Mouse (Mus musculus) forebrain, embryonic 12.5 days (tissue): ENCODE data around the gene Igsf21. TPM values are rescaled to one million over a fixed set of nuclear protein-coding genes. Genes with fewer than 3 reads are reported as not detected.

Experiments
- ATAC-seq: fragments of 200-750 bp; cut with Nextera tagmentation; 2 replicates; pipeline ENCODE4 v1.8.0; 2017; ENCODE audit warnings: moderate TSS enrichment; ENCODE audit not compliant: low FRiP score
- H3K27ac ChIP-seq: fragments of 300-500 bp; sonication (generic); 2 replicates; pipeline ENCODE4 v1.5.1; 2016; ENCODE audit warnings: mild to moderate bottlenecking
- H3K27me3 ChIP-seq: fragments of 300-500 bp; sonication (generic); 2 replicates; pipeline ENCODE4 v1.6.1; 2016; ENCODE audit warnings: mild to moderate bottlenecking
- H3K36me3 ChIP-seq: fragments of 300-500 bp; sonication (generic); replicated peaks from 2 replicates; pipeline ENCODE4 v1.6.1; 2016; ENCODE audit warnings: mild to moderate bottlenecking
- H3K4me1 ChIP-seq: fragments of 300-500 bp; sonication (generic); 2 replicates; pipeline ENCODE4 v1.6.1; 2016
- H3K4me2 ChIP-seq: fragments of 300-500 bp; sonication (generic); 2 replicates; pipeline ENCODE4 v1.6.1; 2016; ENCODE audit warnings: mild to moderate bottlenecking, moderate library complexity
- H3K4me3 ChIP-seq: fragments of 300-500 bp; sonication (generic); replicated peaks from 2 replicates; pipeline ENCODE4 v1.5.1; 2016; ENCODE audit warnings: mild to moderate bottlenecking
- H3K9ac ChIP-seq: fragments of 300-500 bp; sonication (generic); 2 replicates; pipeline ENCODE4 v1.6.1; 2016; ENCODE audit warnings: mild to moderate bottlenecking
- H3K9me3 ChIP-seq: fragments of 300-500 bp; sonication (generic); 2 replicates; pipeline ENCODE4 v1.6.1; 2016
- WGBS: fragments of 180-500 bp; shearing (Covaris S2); methylation state at CpG from one replicate; pipeline ENCODE4 v1.1.7; 2016; 5-methylcytosine and 5-hydroxymethylcytosine counted together
- polyA plus RNA-seq: library from polyadenylated mRNA; unstranded; fragments of >200 nt; fragmentation: Nextera tagmentation; extraction: Ambion mirVana; gene quantifications from 2 replicates; pipeline ENCODE4 v1.2.1, GENCODE M21; 2016

Igsf21 gene
- polyA plus RNA-seq = 21.7 and 22.8 TPM in 2 replicates

GRCm38 (mm10) chr4:140246180-140247005, at the start of gene Igsf21:
Igsf21 (minus strand) TSS chr4:140246784.
- peak; percentile 82 for ATAC-seq
- Histone ChIP-seq H3K4me2 (peak within 1 kb of the TSS; percentile 94), H3K27ac (peak within 1 kb of the TSS; percentile 74), H3K36me3 (no peaks in the 10 kb centered on the region), H3K9ac (peak within 1 kb of the TSS; percentile 72), H3K27me3 (peaks cover 92% of the 10 kb centered on the region), H3K4me3 (peak within 1 kb of the TSS; percentile 56), H3K9me3 (no peaks in the 10 kb centered on the region), H3K4me1 (peaks cover 79% of the 10 kb centered on the region)
- under 1% methylated on average over 84 of the region's 90 CpGs for WGBS

GRCm38 (mm10) chr4:140285726-140286316, 39.2 kb upstream of the Igsf21 start:
- ATAC-seq = peak; percentile 77
- Histone ChIP-seq H3K36me3 (no peaks in the 10 kb centered on the region), H3K4me1 (peaks cover 8% of the 10 kb centered on the region), H3K4me2 (no peak overlapping the region), H3K27ac (no peak overlapping the region), H3K4me3 (no peak overlapping the region), H3K9me3 (no peaks in the 10 kb centered on the region), H3K27me3 (no peaks in the 10 kb centered on the region), H3K9ac (no peak overlapping the region)
- WGBS = 70% methylated on average over 5 of the region's 5 CpGs

- Histone ChIP-seq H3K4me1 (peaks cover 8% of the 10 kb centered on the region), H3K27ac (no peak overlapping the region), H3K9ac (no peak overlapping the region), H3K4me2 (no peak overlapping the region), H3K4me3 (no peak overlapping the region), H3K36me3 (no peaks in the 10 kb centered on the region), H3K27me3 (no peaks in the 10 kb centered on the region), H3K9me3 (0 out of 2 replicates have a peak, but pooled peaks cover under 1% of the 10 kb centered on the region)
- WGBS = 16% methylated on average over 2 of the region's 2 CpGs
- no peak for ATAC-seq
Measured at GRCm38 (mm10) chr4:140283398-140283797, 36.8 kb upstream of the Igsf21 start.

GRCm38 (mm10) chr4:140278269-140278668, 31.7 kb upstream of the Igsf21 start:
- ATAC-seq = no peak
- Histone ChIP-seq H3K27ac (no peak overlapping the region), H3K36me3 (no peaks in the 10 kb centered on the region), H3K27me3 (no peaks in the 10 kb centered on the region), H3K9me3 (0 out of 2 replicates have a peak, but pooled peaks cover 13% of the 10 kb centered on the region), H3K4me1 (no peaks in the 10 kb centered on the region), H3K9ac (no peak overlapping the region), H3K4me3 (no peak overlapping the region), H3K4me2 (no peak overlapping the region)
- WGBS = 95% methylated on average over 2 of the region's 2 CpGs

GRCm38 (mm10) chr4:140271913-140272312, 25.3 kb upstream of the Igsf21 start:
- H3K4me1 ChIP-seq = peaks cover 36% of the 10 kb centered on the region
- 0 out of 2 replicates have a peak, but pooled peaks cover 3% of the 10 kb centered on the region for H3K9me3 ChIP-seq
- ATAC-seq = no peak
- no peaks in the 10 kb centered on the region for H3K27me3 ChIP-seq
- H3K4me3 ChIP-seq = no peak overlapping the region
- H3K9ac ChIP-seq = no peak overlapping the region
- WGBS = 94% methylated on average over 5 of the region's 5 CpGs
- no peak overlapping the region for H3K27ac ChIP-seq
- no peaks in the 10 kb centered on the region for H3K36me3 ChIP-seq
- no peak overlapping the region for H3K4me2 ChIP-seq

- H3K4me2 ChIP-seq = no peak overlapping the region
- H3K36me3 ChIP-seq = no peaks in the 10 kb centered on the region
- no peak overlapping the region for H3K4me3 ChIP-seq
- WGBS = 52% methylated on average over 7 of the region's 7 CpGs
- H3K9me3 ChIP-seq = peaks cover 7% of the 10 kb centered on the region; the same call in 1 of the 2 replicates
- H3K9ac ChIP-seq = no peak overlapping the region
- no peak for ATAC-seq
- no peaks in the 10 kb centered on the region for H3K27me3 ChIP-seq
- no peak overlapping the region for H3K27ac ChIP-seq
- peaks cover 36% of the 10 kb centered on the region for H3K4me1 ChIP-seq
Measured at GRCm38 (mm10) chr4:140270451-140270850, 23.9 kb upstream of the Igsf21 start.

- peak; percentile 33; the same call in 1 of the 2 replicates for ATAC-seq
- Histone ChIP-seq H3K36me3 (no peaks in the 10 kb centered on the region), H3K4me2 (no peak overlapping the region), H3K4me1 (peaks cover 41% of the 10 kb centered on the region), H3K4me3 (no peak overlapping the region), H3K27ac (peak overlapping the region; percentile 38; the same call in 1 of the 2 replicates), H3K9ac (no peak overlapping the region), H3K9me3 (peaks cover 7% of the 10 kb centered on the region; the same call in 1 of the 2 replicates), H3K27me3 (no peaks in the 10 kb centered on the region)
- 56% methylated on average over 15 of the region's 15 CpGs for WGBS
Measured at GRCm38 (mm10) chr4:140269184-140269840, 22.7 kb upstream of the Igsf21 start.

- Histone ChIP-seq H3K4me2 (no peak overlapping the region), H3K9me3 (peaks cover 7% of the 10 kb centered on the region; the same call in 1 of the 2 replicates), H3K9ac (peak overlapping the region; percentile 8; the same call in 1 of the 2 replicates), H3K4me3 (no peak overlapping the region), H3K4me1 (peaks cover 45% of the 10 kb centered on the region), H3K36me3 (no peaks in the 10 kb centered on the region), H3K27me3 (no peaks in the 10 kb centered on the region), H3K27ac (peak overlapping the region; percentile 53; the same call in 1 of the 2 replicates)
- no peak for ATAC-seq
- WGBS = 47% methylated on average over 9 of the region's 9 CpGs
Measured at GRCm38 (mm10) chr4:140267835-140268234, 21.3 kb upstream of the Igsf21 start.

GRCm38 (mm10) chr4:140267086-140267485, 20.5 kb upstream of the Igsf21 start:
- Histone ChIP-seq H3K4me1 (peaks cover 45% of the 10 kb centered on the region), H3K27ac (peak overlapping the region; percentile 53)

GRCm38 (mm10) chr4:140258968-140259367, 12.4 kb upstream of the Igsf21 start:
- Histone ChIP-seq H3K4me2 (no peak overlapping the region), H3K4me1 (peaks cover 6% of the 10 kb centered on the region; the same call in 1 of the 2 replicates), H3K4me3 (no peak overlapping the region), H3K27me3 (peaks cover 18% of the 10 kb centered on the region; the same call in 1 of the 2 replicates), H3K9me3 (no peaks in the 10 kb centered on the region), H3K9ac (no peak overlapping the region), H3K36me3 (no peaks in the 10 kb centered on the region), H3K27ac (no peak overlapping the region)
- ATAC-seq = no peak
- WGBS = 8% methylated on average over 6 of the region's 6 CpGs

More at GRCm38 (mm10) chr4:140267086-140267485, 20.5 kb upstream of the Igsf21 start:
- 75% methylated on average over 5 of the region's 5 CpGs for WGBS
- ATAC-seq = no peak
- Histone ChIP-seq H3K4me2 (no peak overlapping the region), H3K36me3 (no peaks in the 10 kb centered on the region), H3K4me3 (no peak overlapping the region), H3K9me3 (peaks cover 7% of the 10 kb centered on the region; the same call in 1 of the 2 replicates), H3K9ac (no peak overlapping the region), H3K27me3 (no peaks in the 10 kb centered on the region)

GRCm38 (mm10) chr4:140252369-140252768, 5.8 kb upstream of the Igsf21 start:
- H3K9me3 ChIP-seq = no peaks in the 10 kb centered on the region
- H3K27ac ChIP-seq = no peak overlapping the region
- H3K4me1 ChIP-seq = peaks cover 25% of the 10 kb centered on the region
- WGBS = 12% methylated on average over 7 of the region's 7 CpGs
- no peaks in the 10 kb centered on the region for H3K36me3 ChIP-seq
- H3K4me2 ChIP-seq = no peak overlapping the region
- ATAC-seq = no peak
- no peak overlapping the region for H3K4me3 ChIP-seq
- H3K9ac ChIP-seq = no peak overlapping the region
- H3K27me3 ChIP-seq = peaks cover 56% of the 10 kb centered on the region
